Mouse (Mus musculus) CD4-positive, CD25-positive, alpha-beta regulatory T cell, adult 4 months (primary cell): ENCODE data around the gene Fer. TPM values are rescaled to one million over a fixed set of nuclear protein-coding genes. Genes with fewer than 3 reads are reported as not detected.

ENCODE experiments used
- ATAC-seq: one replicate; pipeline ENCODE4 v1.8.0; 2017
- polyA plus RNA-seq, 2 experiments: library from polyadenylated mRNA; unstranded; fragments of 100-300 nt; shearing (Covaris generic); gene quantifications; one replicate each; pipeline ENCODE4 v1.2.1; 2017

The Fer gene
- polyA plus RNA-seq, 2 experiments from 2014 or later = 0.44 to 0.54 TPM

- no peak for ATAC-seq
Observed at GRCm38 (mm10) chr17:64167731-64168130, 304.9 kb downstream of the Fer start.

- no peak for ATAC-seq
Observed at GRCm38 (mm10) chr17:64170019-64170418, 307.2 kb downstream of the Fer start.

GRCm38 (mm10) chr17:64172474-64172873 is 309.6 kb downstream of the Fer start:
- no peak for ATAC-seq

- no peak for ATAC-seq
Observed at GRCm38 (mm10) chr17:64180546-64180945, 317.7 kb downstream of the Fer start.

- no peak for ATAC-seq
Observed at GRCm38 (mm10) chr17:64181291-64181690, 318.4 kb downstream of the Fer start.

GRCm38 (mm10) chr17:64182599-64182998 is 319.7 kb downstream of the Fer start:
- no peak for ATAC-seq

- ATAC-seq = no peak
Observed at GRCm38 (mm10) chr17:64183196-64183595, 320.3 kb downstream of the Fer start.

Other genes starting within 250 kb of the Fer start
- gene A930002H24Rik, start 729 bp downstream of the Fer start, polyA plus RNA-seq = not detected